Mouse (Mus musculus) CH12.LX (cell line): ENCODE results near the gene Dhrs1. TPM values are rescaled to one million over a fixed set of nuclear protein-coding genes. Genes with fewer than 3 reads are reported as not detected.

ENCODE experiments used
- DNase-seq: peaks from one replicate; pipeline ENCODE4 v3.0.0-alpha.2; 2013; ENCODE audit errors: extremely low read depth
- H3K27ac ChIP-seq: 2 replicates; pipeline ENCODE4 v1.5.1; 2012; ENCODE audit warnings: low read depth, mild to moderate bottlenecking, control low read depth, moderate library complexity; ENCODE audit not compliant: insufficient read depth
- H3K27me3 ChIP-seq: replicated peaks from 2 replicates; pipeline ENCODE3; 2012; ENCODE audit warnings: inconsistent platforms
- H3K36me3 ChIP-seq, 2 experiments: replicated peaks in 1 of 2; 2 replicates each; pipeline versions ENCODE3 to v1.6.1; 2012; ENCODE audit warnings: inconsistent platforms in 1 of 2, low read length in 1 of 2, mild to moderate bottlenecking in 1 of 2, mixed read lengths in 1 of 2, moderate library complexity in 1 of 2; ENCODE audit not compliant: control insufficient read depth in 1 of 2, insufficient read depth in 1 of 2
- H3K4me1 ChIP-seq, 2 experiments: 2 replicates each; pipeline ENCODE4 v1.6.1; 2012; ENCODE audit warnings: inconsistent platforms in 1 of 2, moderate library complexity in 1 of 2; ENCODE audit not compliant: insufficient read depth in 2 of 2, control insufficient read depth in 1 of 2
- H3K4me2 ChIP-seq: 2 replicates; pipeline ENCODE4 v1.6.1; 2012; ENCODE audit warnings: low read depth, mild to moderate bottlenecking, control low read depth; ENCODE audit not compliant: poor library complexity, insufficient read depth, severe bottlenecking
- H3K4me3 ChIP-seq, 3 experiments: fragments of 150-350 bp in 1 of 3; sonication (generic) in 1 of 3; replicated peaks in 1 of 3; 2 replicates each; pipeline versions ENCODE3 to v1.5.1; 2011 to 2012; ENCODE audit warnings: low read depth in 2 of 3, low read length in 2 of 3, mild to moderate bottlenecking in 2 of 3, moderate library complexity in 2 of 3, control low read depth in 1 of 3, improper control_type of control experiment in 1 of 3, inconsistent platforms in 1 of 3, mixed read lengths in 1 of 3; ENCODE audit not compliant: poor library complexity in 1 of 3
- H3K79me2 ChIP-seq: replicated peaks from 2 replicates; pipeline ENCODE4 v1.6.1; 2012; ENCODE audit warnings: mild to moderate bottlenecking, moderate library complexity; ENCODE audit not compliant: control insufficient read depth, poor library complexity, insufficient read depth, severe bottlenecking; ENCODE audit errors: extremely low read depth
- H3K9ac ChIP-seq: 2 replicates; pipeline ENCODE4 v1.6.1; 2012; ENCODE audit warnings: low read depth, mild to moderate bottlenecking, control low read depth, moderate library complexity; ENCODE audit not compliant: insufficient read depth
- H3K9me3 ChIP-seq: replicated peaks from 2 replicates; pipeline ENCODE3; 2012; ENCODE audit warnings: low read length, inconsistent platforms, mixed read lengths
- CHD1 ChIP-seq: IDR thresholded peaks from 2 replicates; pipeline ENCODE4 v1.6.1; 2012; ENCODE audit warnings: low read depth, low read length, improper control_type of control experiment, inconsistent platforms
- ELF1 ChIP-seq: IDR thresholded peaks from 2 replicates; pipeline ENCODE4 v1.6.1; 2014; ENCODE audit warnings: low read depth, mild to moderate bottlenecking, inconsistent platforms, low read length, improper control_type of control experiment
- EP300 ChIP-seq: IDR thresholded peaks from 2 replicates; pipeline ENCODE4 v1.6.1; 2011; ENCODE audit warnings: low read length, improper control_type of control experiment
- HCFC1 ChIP-seq: IDR thresholded peaks from 2 replicates; pipeline ENCODE4 v1.6.1; 2012; ENCODE audit warnings: low read depth, mild to moderate bottlenecking, inconsistent platforms, low read length, improper control_type of control experiment
- IRF4 ChIP-seq: IDR thresholded peaks from 2 replicates; pipeline ENCODE4 v1.6.1; 2014; ENCODE audit warnings: low read depth, mild to moderate bottlenecking, inconsistent platforms, low read length, improper control_type of control experiment
- JUN ChIP-seq: IDR thresholded peaks from 2 replicates; pipeline ENCODE4 v1.6.1; 2011; ENCODE audit warnings: low read depth, mild to moderate bottlenecking, low read length, improper control_type of control experiment, moderate library complexity; ENCODE audit not compliant: insufficient read depth
- JUND ChIP-seq: conservative IDR thresholded peaks from 2 replicates; pipeline ENCODE4 v1.6.1; 2011; ENCODE audit warnings: low read depth, low read length, improper control_type of control experiment
- NRF1 ChIP-seq: IDR thresholded peaks from 2 replicates; pipeline ENCODE4 v1.6.1; 2014; ENCODE audit warnings: low read depth, mild to moderate bottlenecking, inconsistent platforms, low read length, improper control_type of control experiment, moderate library complexity
- POLR2AphosphoS2 ChIP-seq: IDR thresholded peaks from 2 replicates; pipeline ENCODE4 v1.6.1; 2011; ENCODE audit warnings: low read depth, low read length, improper control_type of control experiment
- RCOR1 ChIP-seq: conservative IDR thresholded peaks from 2 replicates; pipeline ENCODE4 v1.6.1; 2012; ENCODE audit warnings: low read depth, mild to moderate bottlenecking, inconsistent platforms, low read length, improper control_type of control experiment
- SMC3 ChIP-seq: IDR thresholded peaks from 2 replicates; pipeline ENCODE4 v1.6.1; 2011; ENCODE audit warnings: low read depth, low read length, improper control_type of control experiment
- TCF12 ChIP-seq: IDR thresholded peaks from 2 replicates; pipeline ENCODE4 v1.6.1; 2014; ENCODE audit warnings: low read depth, mild to moderate bottlenecking, inconsistent platforms, low read length, improper control_type of control experiment
- USF1 ChIP-seq: IDR thresholded peaks from 2 replicates; pipeline ENCODE4 v1.6.1; 2014; ENCODE audit warnings: low read depth, mild to moderate bottlenecking, inconsistent platforms, low read length, improper control_type of control experiment
- USF2 ChIP-seq: conservative IDR thresholded peaks from 2 replicates; pipeline ENCODE4 v1.6.1; 2011; ENCODE audit warnings: low read depth, low read length, improper control_type of control experiment
- ZC3H11A ChIP-seq: IDR thresholded peaks from 2 replicates; pipeline ENCODE4 v1.6.1; 2012; ENCODE audit warnings: low read depth, mild to moderate bottlenecking, inconsistent platforms, low read length, improper control_type of control experiment
- ZNF384 ChIP-seq: IDR thresholded peaks from 2 replicates; pipeline ENCODE4 v1.6.1; 2012; ENCODE audit warnings: low read depth, low read length, improper control_type of control experiment, inconsistent platforms
- dilution Hi-C: fragments of 300-500 bp; cut with MboI; formaldehyde crosslinking; loops from 2 replicates; pipeline ENCODE4 v1.14.3; 2020; ENCODE audit warnings: low sequenced_read_pairs; ENCODE audit not compliant: extremely low pct_unique_long_range_greater_than_20kb, extremely low pct_ligation_motif_present
- in situ Hi-C: fragments of 300-500 bp; cut with MboI; formaldehyde crosslinking; loops from 3 replicates; pipeline ENCODE4 v1.14.3; 2019; ENCODE audit warnings: low sequenced_read_pairs, low pct_ligation_motif_present, low pct_unique_long_range_greater_than_20kb, mixed read lengths
- polyA plus RNA-seq: library from polyadenylated mRNA; unstranded; fragments of >175 nt; gene quantifications from 2 replicates; pipeline ENCODE4 v1.2.1, GENCODE M21; 2012; ENCODE audit warnings: low read depth; ENCODE audit not compliant: insufficient read length
- total RNA-seq, 2 experiments: library from RNA; depleted of rRNA; stranded (reverse); fragments of 300-350 nt in 1 of 2; fragments of >200 nt in 1 of 2; gene quantifications; 2 replicates each; pipeline ENCODE4 v1.2.3; 2012 to 2014

Dhrs1 gene
- total and polyA plus RNA-seq, 3 experiments: 26.1 to 34.1 (median 33.2) TPM

- H3K79me2 ChIP-seq: no peaks in the 10 kb centered on the region
- no peaks in the 10 kb centered on the region for H3K27me3 ChIP-seq
- TF ChIP-seq EP300 (no peak), POLR2AphosphoS2 (no peak), USF2 (no peak), ZC3H11A (no peak), JUN (no peak), IRF4 (no peak), USF1 (no peak), HCFC1 (no peak), JUND (no peak)
- in situ Hi-C loops (no loop called here), dilution Hi-C loops (no loop called here)
- H3K4me1 ChIP-seq: peaks cover 0 to 3% of the 10 kb centered on the region in 2 experiments; a peak in 2 of 4 replicates
- DNase-seq: no peak
- H3K9ac ChIP-seq: no peak overlapping the region
- no peaks in the 10 kb centered on the region for H3K9me3 ChIP-seq
- no peak overlapping the region for H3K4me3 ChIP-seq
- no peak overlapping the region for H3K27ac ChIP-seq
- no peaks in the 10 kb centered on the region for H3K36me3 ChIP-seq
- no peak overlapping the region for H3K4me2 ChIP-seq
Observed at GRCm38 (mm10) chr14:55702761-55703160, 42.7 kb downstream of the Dhrs1 start.

GRCm38 (mm10) chr14:55701131-55701530 is 44.4 kb downstream of the Dhrs1 start:
- Histone ChIP-seq H3K27ac (no peak overlapping the region), H3K9ac (no peak overlapping the region), H3K79me2 (no peaks in the 10 kb centered on the region), H3K4me3 (no peak overlapping the region), H3K4me1 (peaks cover 0 to 3% of the 10 kb centered on the region in 2 experiments; a peak in 2 of 4 replicates), H3K9me3 (no peaks in the 10 kb centered on the region), H3K4me2 (no peak overlapping the region), H3K36me3 (no peaks in the 10 kb centered on the region), H3K27me3 (no peaks in the 10 kb centered on the region)
- in situ Hi-C loops: no loop called here
- no peak for DNase-seq
- dilution Hi-C loops: no loop called here
- no peak for TF ChIP-seq ZNF384
- no peak for TF ChIP-seq NRF1
- TF ChIP-seq IRF4: no peak
- TF ChIP-seq SMC3: no peak
- TF ChIP-seq CHD1: no peak
- no peak for TF ChIP-seq ELF1
- no peak for TF ChIP-seq RCOR1
- no peak for TF ChIP-seq TCF12
